Mouse (Mus musculus): ENCODE measurements at regions not wholly inside any gene's neighbourhood (a gene's known extent, or its start where the extent isn't known, plus 50 kb on each side); places are given as distances from the start of the nearest gene placed in this dataset.

GRCm38 (mm10) chr2:61384467-61384866 lies 193.9 kb upstream of the Tank start:
- Histone ChIP-seq H3K4me2 (no peak overlapping the region), H3K4me3 (ENCODE audit: low read depth, low read length) (no peak overlapping the region), H3K27ac (ENCODE audit: low read depth) (no peak overlapping the region), H3K9me3 (ENCODE audit: low read depth, low read length) (no peaks in the 10 kb centered on the region), H3K27me3 (ENCODE audit: insufficient read depth, low read length) (no peaks in the 10 kb centered on the region), H3K4me1 (ENCODE audit: insufficient read depth) (no peaks in the 10 kb centered on the region), H3K9ac (no peak overlapping the region), H3K36me3 (ENCODE audit: insufficient read depth) (no peaks in the 10 kb centered on the region)
- DNase-seq, result peak; percentile 30
- WGBS, result 34% methylated on average over 6 of the region's 6 CpGs
- no peak for ATAC-seq (ENCODE audit: insufficient read depth)
- no peak for TF ChIP-seq CTCF (IDR thresholded peaks at IDR 0.05; ENCODE audit: low read depth)

- Histone ChIP-seq H3K36me3 (ENCODE audit: insufficient read depth) (no peaks in the 10 kb centered on the region), H3K9ac (no peak overlapping the region), H3K27ac (ENCODE audit: low read depth) (no peak overlapping the region), H3K9me3 (ENCODE audit: low read depth, low read length) (no peaks in the 10 kb centered on the region), H3K4me1 (ENCODE audit: insufficient read depth) (no peaks in the 10 kb centered on the region), H3K4me3 (ENCODE audit: low read depth, low read length) (no peak overlapping the region), H3K27me3 (ENCODE audit: insufficient read depth, low read length) (no peaks in the 10 kb centered on the region), H3K4me2 (no peak overlapping the region)
- DNase-seq (no peak), ATAC-seq (ENCODE audit: insufficient read depth) (no peak)
- WGBS, result 94% methylated on average over 1 of the region's 1 CpGs
- no peak for TF ChIP-seq CTCF (IDR thresholded peaks at IDR 0.05; ENCODE audit: low read depth)
These were observed 194.6 kb upstream of the Tank start for GRCm38 (mm10) chr2:61383744-61384295.

GRCm38 (mm10) chr2:61379076-61379475 lies 199.3 kb upstream of the Tank start:
- no peaks in the 10 kb centered on the region for H3K36me3 ChIP-seq (ENCODE audit: insufficient read depth)
- no peak overlapping the region for H3K9ac ChIP-seq
- no peak overlapping the region for H3K4me3 ChIP-seq (ENCODE audit: low read depth, low read length)
- no peak overlapping the region for H3K4me2 ChIP-seq
- no peaks in the 10 kb centered on the region for H3K4me1 ChIP-seq (ENCODE audit: insufficient read depth)
- 67% methylated on average over 5 of the region's 5 CpGs for WGBS
- H3K27me3 ChIP-seq (ENCODE audit: insufficient read depth, low read length), result no peaks in the 10 kb centered on the region
- TF ChIP-seq CTCF (IDR thresholded peaks at IDR 0.05; ENCODE audit: low read depth), result 0 out of 2 replicates have a peak, but pooled peaks have one; percentile 11
- no peak overlapping the region for H3K27ac ChIP-seq (ENCODE audit: low read depth)
- DNase-seq, result no peak
- no peaks in the 10 kb centered on the region for H3K9me3 ChIP-seq (ENCODE audit: low read depth, low read length)
- ATAC-seq (ENCODE audit: insufficient read depth), result no peak

GRCm38 (mm10) chr2:61378297-61378696 lies 200.1 kb upstream of the Tank start:
- H3K4me2 ChIP-seq, result no peak overlapping the region
- H3K4me3 ChIP-seq (ENCODE audit: low read depth, low read length), result no peak overlapping the region
- no peak for DNase-seq
- H3K4me1 ChIP-seq (ENCODE audit: insufficient read depth), result no peaks in the 10 kb centered on the region
- H3K9me3 ChIP-seq (ENCODE audit: low read depth, low read length), result no peaks in the 10 kb centered on the region
- no peak for TF ChIP-seq CTCF (IDR thresholded peaks at IDR 0.05; ENCODE audit: low read depth)
- ATAC-seq (ENCODE audit: insufficient read depth), result no peak
- no peak overlapping the region for H3K9ac ChIP-seq
- WGBS, result 85% methylated on average over 5 of the region's 5 CpGs
- no peak overlapping the region for H3K27ac ChIP-seq (ENCODE audit: low read depth)
- no peaks in the 10 kb centered on the region for H3K36me3 ChIP-seq (ENCODE audit: insufficient read depth)
- H3K27me3 ChIP-seq (ENCODE audit: insufficient read depth, low read length), result no peaks in the 10 kb centered on the region

GRCm38 (mm10) chr2:61377756-61378155 lies 200.6 kb upstream of the Tank start:
- Histone ChIP-seq H3K27me3 (ENCODE audit: insufficient read depth, low read length) (no peaks in the 10 kb centered on the region), H3K4me1 (ENCODE audit: insufficient read depth) (no peaks in the 10 kb centered on the region), H3K9ac (no peak overlapping the region), H3K36me3 (ENCODE audit: insufficient read depth) (no peaks in the 10 kb centered on the region), H3K4me3 (ENCODE audit: low read depth, low read length) (no peak overlapping the region), H3K4me2 (no peak overlapping the region), H3K9me3 (ENCODE audit: low read depth, low read length) (no peaks in the 10 kb centered on the region), H3K27ac (ENCODE audit: low read depth) (no peak overlapping the region)
- 74% methylated on average over 8 of the region's 8 CpGs for WGBS
- ATAC-seq (ENCODE audit: insufficient read depth) (no peak), DNase-seq (no peak)
- no peak for TF ChIP-seq CTCF (IDR thresholded peaks at IDR 0.05; ENCODE audit: low read depth)

GRCm38 (mm10) chr2:61362606-61363005 lies 215.8 kb upstream of the Tank start:
- H3K4me1 ChIP-seq (ENCODE audit: insufficient read depth), result no peaks in the 10 kb centered on the region
- ATAC-seq (ENCODE audit: insufficient read depth) (no peak), DNase-seq (no peak)
- H3K4me3 ChIP-seq (ENCODE audit: low read depth, low read length), result no peak overlapping the region
- H3K4me2 ChIP-seq, result no peak overlapping the region
- H3K9ac ChIP-seq, result no peak overlapping the region
- H3K9me3 ChIP-seq (ENCODE audit: low read depth, low read length), result no peaks in the 10 kb centered on the region
- TF ChIP-seq CTCF (IDR thresholded peaks at IDR 0.05; ENCODE audit: low read depth), result no peak
- no peak overlapping the region for H3K27ac ChIP-seq (ENCODE audit: low read depth)
- H3K36me3 ChIP-seq (ENCODE audit: insufficient read depth), result no peaks in the 10 kb centered on the region
- H3K27me3 ChIP-seq (ENCODE audit: insufficient read depth, low read length), result no peaks in the 10 kb centered on the region
- WGBS, result 85% methylated on average over 4 of the region's 4 CpGs

- Histone ChIP-seq H3K27me3 (ENCODE audit: insufficient read depth, low read length) (no peaks in the 10 kb centered on the region), H3K36me3 (ENCODE audit: insufficient read depth) (no peaks in the 10 kb centered on the region), H3K27ac (ENCODE audit: low read depth) (no peak overlapping the region), H3K4me1 (ENCODE audit: insufficient read depth) (no peaks in the 10 kb centered on the region), H3K9me3 (ENCODE audit: low read depth, low read length) (no peaks in the 10 kb centered on the region), H3K9ac (no peak overlapping the region), H3K4me2 (no peak overlapping the region), H3K4me3 (ENCODE audit: low read depth, low read length) (no peak overlapping the region)
- WGBS, result 81% methylated on average over 2 of the region's 2 CpGs
- TF ChIP-seq CTCF (IDR thresholded peaks at IDR 0.05; ENCODE audit: low read depth), result no peak
- ATAC-seq (ENCODE audit: insufficient read depth) (no peak), DNase-seq (no peak)
These were observed 217.0 kb upstream of the Tank start for GRCm38 (mm10) chr2:61361394-61361793.

- Histone ChIP-seq H3K4me3 (ENCODE audit: low read depth, low read length) (no peak overlapping the region), H3K9me3 (ENCODE audit: low read depth, low read length) (no peaks in the 10 kb centered on the region), H3K27me3 (ENCODE audit: insufficient read depth, low read length) (no peaks in the 10 kb centered on the region), H3K27ac (ENCODE audit: low read depth) (no peak overlapping the region), H3K9ac (no peak overlapping the region), H3K36me3 (ENCODE audit: insufficient read depth) (no peaks in the 10 kb centered on the region), H3K4me2 (no peak overlapping the region), H3K4me1 (ENCODE audit: insufficient read depth) (no peaks in the 10 kb centered on the region)
- no peak for ATAC-seq (ENCODE audit: insufficient read depth)
- no peak for TF ChIP-seq CTCF (IDR thresholded peaks at IDR 0.05; ENCODE audit: low read depth)
- 51% methylated on average over 8 of the region's 8 CpGs for WGBS
- DNase-seq, result peak; percentile 25
These were observed 224.3 kb upstream of the Tank start for GRCm38 (mm10) chr2:61354104-61354503.
